Mouse (Mus musculus): ENCODE results near the gene Limch1. TPM values are rescaled to one million over a fixed set of nuclear protein-coding genes. Genes with fewer than 3 reads are reported as not detected.

Limch1 gene
- total RNA-seq, 2 experiments from 2014 or later, result 94.9 to 110 TPM

DNA sequence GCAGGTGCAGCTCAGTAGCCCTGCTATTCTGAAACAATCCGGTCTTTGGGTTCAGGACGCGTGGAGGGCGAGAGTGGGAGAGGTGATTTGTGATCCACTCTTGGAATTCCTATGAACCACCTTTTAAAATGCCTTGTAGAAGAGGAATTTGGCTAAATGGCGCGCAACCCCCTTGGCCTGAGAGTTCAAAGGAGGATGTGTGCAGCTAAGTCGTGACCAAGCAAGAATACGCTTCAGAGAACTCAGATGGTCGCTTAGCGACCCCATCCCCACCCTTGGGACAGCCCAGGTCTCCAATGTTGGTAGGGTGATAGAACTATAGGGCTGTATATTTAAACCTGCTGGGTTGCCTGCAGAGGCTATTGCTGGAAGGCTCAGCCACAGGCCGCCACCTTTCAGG is 1.1 kb downstream of the Limch1 start:
- no peak for DNase-seq

GRCm38 (mm10) chr5:66747761-66748430 is 2.3 kb downstream of the Limch1 start:
- no peak for DNase-seq

GRCm38 (mm10) chr5:66748448-66749115 is 3.0 kb downstream of the Limch1 start:
- DNase-seq, result no peak

DNA sequence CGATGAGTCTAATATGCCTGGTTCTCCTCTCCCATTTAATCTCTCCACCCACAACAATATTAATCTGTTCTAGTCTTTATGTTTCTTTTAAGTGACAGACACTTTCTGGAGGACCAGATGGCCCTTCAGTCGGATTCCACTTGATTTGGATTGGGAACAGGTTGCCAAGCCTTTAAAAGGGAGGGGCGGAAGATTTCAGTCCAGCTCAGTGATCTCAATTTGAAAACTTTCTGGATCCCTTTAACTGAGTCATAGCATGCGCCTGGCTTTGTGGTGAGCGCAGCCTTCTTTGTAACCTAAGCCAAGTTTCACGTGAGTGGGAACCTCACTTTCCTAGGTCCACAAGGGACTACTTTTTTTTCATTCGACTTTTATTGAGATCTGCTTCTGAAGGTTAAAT is 5.0 kb downstream of the Limch1 start:
- DNase-seq, result no peak

DNA sequence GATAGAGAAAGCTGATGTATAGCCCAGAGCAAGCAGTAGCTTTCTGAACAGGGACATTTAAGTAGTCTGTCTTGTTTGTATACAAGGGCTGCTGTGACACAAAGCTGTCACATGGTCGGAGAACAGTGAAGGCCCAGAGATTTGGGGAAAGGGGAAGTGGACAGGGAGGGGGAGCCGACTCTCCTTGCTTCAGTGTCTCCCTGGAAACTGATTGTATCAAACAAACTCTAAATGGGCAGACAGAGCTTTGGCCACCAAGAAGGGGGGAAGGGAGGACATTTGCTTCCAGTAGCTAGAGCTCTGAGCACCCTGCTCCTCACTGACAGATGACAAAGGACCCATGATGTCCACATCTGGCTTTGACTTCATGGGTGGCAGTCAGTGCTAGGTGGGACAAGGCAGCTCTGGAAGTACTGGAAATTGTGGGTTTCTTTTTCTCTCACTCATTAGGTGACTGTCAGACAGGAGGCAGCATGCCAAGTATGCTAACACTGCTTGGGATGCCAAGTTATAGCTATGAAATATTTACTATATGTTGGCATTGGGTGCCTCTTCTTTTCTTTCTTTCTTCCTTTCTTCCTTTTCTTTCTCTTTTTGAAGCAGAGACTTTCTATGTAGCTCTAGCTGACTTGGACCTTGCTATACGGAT is 5.8 kb downstream of the Limch1 start:
- DNase-seq, result no peak

DNA sequence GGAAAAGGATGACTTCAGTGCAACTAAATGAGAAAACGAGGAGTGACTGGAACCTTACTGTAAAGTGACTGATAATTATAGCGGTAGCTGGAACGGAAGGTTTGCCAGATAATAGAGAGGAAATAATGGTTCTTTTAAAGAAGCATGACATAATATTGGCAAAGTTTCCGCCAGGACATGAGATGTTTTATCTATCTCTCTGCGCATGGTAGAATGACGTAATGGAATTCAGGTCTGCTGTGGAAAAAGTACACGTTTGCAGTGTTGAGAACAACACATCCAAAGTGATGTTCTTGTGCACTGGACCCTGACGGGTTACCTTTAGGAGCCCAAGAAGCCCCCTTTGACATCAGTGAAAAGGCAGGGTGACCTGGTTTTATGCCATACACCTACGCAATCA is 8.0 kb downstream of the Limch1 start:
- DNase-seq, result no peak

- DNase-seq, result no peak
These were observed 11.4 kb downstream of the Limch1 start for GRCm38 (mm10) chr5:66756821-66757705.

- no peak for DNase-seq
These were observed 12.1 kb downstream of the Limch1 start for GRCm38 (mm10) chr5:66757706-66758237.

- no peak for DNase-seq
These were observed 13.7 kb downstream of the Limch1 start for GRCm38 (mm10) chr5:66759354-66759753.

DNA sequence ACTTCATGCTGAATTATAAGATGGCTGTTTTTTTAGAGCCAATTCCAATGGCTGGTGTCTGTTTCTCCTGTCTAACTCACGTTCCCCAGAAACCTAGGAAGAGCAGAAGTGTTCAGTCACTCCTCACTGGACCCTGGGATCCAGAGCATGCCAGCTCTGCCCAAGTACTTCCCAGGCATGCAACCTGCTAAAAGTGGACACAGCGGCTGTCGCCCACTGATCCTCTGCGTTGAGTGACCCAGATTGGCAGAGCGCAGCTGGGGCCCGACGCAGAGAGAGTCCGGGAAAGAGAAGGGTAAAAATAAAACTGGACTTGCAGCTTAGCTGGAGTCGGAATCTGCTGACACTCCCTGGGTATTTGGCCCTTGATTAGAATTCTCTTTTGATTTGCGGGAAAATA is 15.1 kb downstream of the Limch1 start:
- peak; percentile 65 for DNase-seq

- DNase-seq, result peak; percentile 66
These were observed 16.4 kb downstream of the Limch1 start for GRCm38 (mm10) chr5:66762006-66762405.

GRCm38 (mm10) chr5:66764129-66764528 is 18.5 kb downstream of the Limch1 start:
- no peak for DNase-seq

DNA sequence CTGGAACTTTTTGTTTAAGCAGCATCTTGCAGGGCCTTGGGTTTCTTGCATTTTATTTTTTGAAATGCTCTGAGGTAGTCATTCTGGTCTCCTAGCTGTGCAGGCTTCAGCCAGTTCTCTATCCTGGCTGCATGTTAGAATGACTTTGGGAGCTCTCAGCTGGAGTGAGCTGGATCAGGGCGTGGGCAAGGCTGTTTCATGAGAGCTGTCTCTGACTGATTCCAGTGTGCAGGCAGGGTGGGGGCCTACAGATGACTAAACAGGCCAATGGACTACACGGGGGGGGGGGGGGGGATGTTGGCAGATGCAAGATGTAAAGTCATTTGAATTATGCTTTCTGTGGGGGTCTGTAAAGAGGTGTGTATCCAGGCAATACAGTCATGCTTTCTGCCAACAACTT is 20.3 kb downstream of the Limch1 start:
- DNase-seq, result no peak

DNA sequence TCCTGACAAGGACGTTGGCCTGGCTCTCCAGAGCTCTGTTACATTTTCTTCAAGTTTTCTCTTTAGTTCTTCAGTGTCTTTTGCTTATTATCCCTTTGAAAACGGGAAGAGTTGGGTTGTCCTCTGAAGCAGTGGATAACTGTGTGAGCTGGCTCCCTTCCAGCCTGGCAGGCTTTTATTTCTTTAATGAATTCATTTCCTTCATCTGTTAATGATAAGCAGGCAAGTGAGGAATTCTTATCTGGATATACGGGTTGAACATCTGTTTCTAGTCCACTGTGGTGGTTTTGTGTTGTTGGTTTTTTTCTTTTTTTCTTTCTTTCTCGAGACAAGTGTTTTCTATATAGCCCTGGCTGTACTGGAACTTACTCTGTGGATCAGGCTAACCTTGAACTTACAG is 22.4 kb downstream of the Limch1 start:
- no peak for DNase-seq

GRCm38 (mm10) chr5:66769070-66769469 is 23.4 kb downstream of the Limch1 start:
- DNase-seq, result no peak

- DNase-seq, result no peak
These were observed 23.9 kb downstream of the Limch1 start for GRCm38 (mm10) chr5:66769558-66769957.

- DNase-seq, result no peak
These were observed 32.5 kb downstream of the Limch1 start for GRCm38 (mm10) chr5:66777999-66778710.

GRCm38 (mm10) chr5:66780371-66780770 is 34.7 kb downstream of the Limch1 start:
- DNase-seq, result no peak

GRCm38 (mm10) chr5:66781507-66781906 is 35.9 kb downstream of the Limch1 start:
- DNase-seq, result no peak

GRCm38 (mm10) chr5:66782851-66783250 is 37.2 kb downstream of the Limch1 start:
- no peak for DNase-seq

DNA sequence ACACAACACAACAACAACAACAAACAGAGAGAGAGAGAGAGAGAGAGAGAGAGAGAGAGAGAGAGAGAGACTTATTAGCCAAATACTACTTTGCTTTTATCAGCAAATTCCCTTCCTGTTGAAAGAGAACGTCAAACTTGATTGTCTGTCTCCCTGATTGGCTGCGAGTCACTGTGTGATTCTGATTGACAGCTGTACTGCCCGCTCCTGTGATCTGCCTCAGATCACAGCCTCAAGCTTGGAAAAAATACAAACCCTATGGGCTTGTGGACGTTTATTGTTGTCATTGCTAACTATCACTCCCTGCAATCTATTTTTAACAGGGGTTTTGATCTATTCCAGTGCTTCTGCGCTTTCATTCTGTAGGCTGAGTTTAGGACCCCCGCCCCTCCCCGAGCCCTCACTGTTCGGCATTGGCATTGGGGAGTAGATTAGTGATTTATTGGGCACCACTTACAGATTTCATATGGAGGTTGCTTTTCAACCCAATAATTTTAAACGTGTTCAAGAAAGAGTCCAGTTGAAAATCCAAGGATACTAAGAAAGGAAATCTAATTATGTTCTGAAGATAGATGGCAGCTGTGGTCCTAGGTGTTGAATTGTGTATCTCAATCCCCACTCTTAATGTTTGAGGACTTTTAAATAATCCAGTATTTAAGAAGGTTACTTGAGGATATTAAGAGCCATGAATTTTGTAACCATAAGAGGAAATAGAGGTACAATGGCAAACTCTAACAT is 39.2 kb downstream of the Limch1 start:
- no peak for DNase-seq
